Mouse (Mus musculus): ENCODE data around the gene Fam168a.

DNA sequence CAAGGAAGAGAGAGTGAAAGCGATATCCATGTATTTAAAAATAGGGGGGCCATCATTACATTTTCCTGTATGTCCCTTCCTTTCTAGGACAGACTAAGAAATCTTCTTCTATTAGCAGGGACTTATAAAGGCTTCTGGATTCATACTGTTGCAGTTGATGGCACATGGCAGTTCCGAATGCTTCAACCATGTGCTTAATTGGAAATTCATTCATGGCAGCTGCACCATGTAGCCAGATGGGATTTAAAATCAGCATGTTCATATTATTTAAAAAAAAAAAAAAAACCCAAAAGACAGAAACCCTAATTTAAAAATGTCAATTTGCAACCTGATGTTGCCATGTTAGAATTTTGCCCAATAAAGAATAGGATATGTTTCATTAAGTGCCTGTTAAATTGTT lies 37.9 kb downstream of the Fam168a start:
- TF ChIP-seq POLR2A (IDR thresholded peaks at IDR 0.05; ENCODE audit: extremely low read depth, insufficient read depth, low read length) (no peak), CTCF (IDR thresholded peaks at IDR 0.05; ENCODE audit: extremely low read depth, insufficient read depth, low read length) (no peak)

Measured in cortical plate, adult 2 months (tissue).